Mouse (Mus musculus): ENCODE measurements at regions not wholly inside any gene's neighbourhood (a gene's known extent, or its start where the extent isn't known, plus 50 kb on each side); places are given as distances from the start of the nearest gene placed in this dataset.

GRCm38 (mm10) chr5:91693277-91693676, 175.9 kb downstream of the Parm1 start:
- TF ChIP-seq TAL1 (IDR thresholded peaks at IDR 0.05; ENCODE audit: low read length) (no peak), GATA1 (IDR thresholded peaks at IDR 0.05; ENCODE audit: low read length) (no peak)
